Mouse (Mus musculus): ENCODE measurements around the gene Ppp1r15b. TPM values are rescaled to one million over a fixed set of nuclear protein-coding genes. Genes with fewer than 3 reads are reported as not detected.

The Ppp1r15b gene
- polyA plus RNA-seq (2021), result 44.2 TPM

GRCm38 (mm10) chr1:133130638-133131560, at the start of gene Ppp1r15b:
Gene Ppp1r15b, plus strand, starts transcription at chr1:133131143.
- ATAC-seq (peak; percentile 87), DNase-seq (ENCODE audit: low read depth, low spot score) (peak; percentile 94)
- ChIA-PET POLR2A (interaction anchor here (0.5 to 1.1 kb wide), 3 partner anchors 46 to 164 kb away, joined by 3 to 6 read pairs (median 3); no protein-coding TSS in a partner anchor), CTCF (no interaction called here)
- H3K27me3 ChIP-seq, result no peaks in the 10 kb centered on the region
- in situ Hi-C loops (cut with MboI; ENCODE audit: low pct_unique_long_range_greater_than_20kb), result no loop called here
- TF ChIP-seq CTCF (IDR thresholded peaks at IDR 0.05), result no peak

GRCm38 (mm10) chr1:133083003-133083546, 47.9 kb upstream of the Ppp1r15b start:
- ChIA-PET POLR2A (no interaction called here), CTCF (no interaction called here)
- ATAC-seq (no peak), DNase-seq (ENCODE audit: low read depth, low spot score) (no peak)
- no peaks in the 10 kb centered on the region for H3K27me3 ChIP-seq
- no peak for TF ChIP-seq CTCF (IDR thresholded peaks at IDR 0.05)
- in situ Hi-C loops (cut with MboI; ENCODE audit: low pct_unique_long_range_greater_than_20kb), result no loop called here

GRCm38 (mm10) chr1:133083942-133084625, 46.9 kb upstream of the Ppp1r15b start:
- no peak for DNase-seq (ENCODE audit: low read depth, low spot score)
- CTCF ChIA-PET, result interaction anchor here (1.2 to 1.7 kb wide), 2 partner anchors 17 to 27 kb away, joined by 3 to 5 read pairs; no protein-coding TSS in a partner anchor
- H3K27me3 ChIP-seq, result no peaks in the 10 kb centered on the region
- POLR2A ChIA-PET, result interaction anchor here (0.8 kb wide), 1 partner anchor 47 kb away, joined by 3 read pairs; the partner anchor contains the start of gene Ppp1r15b
- no peak for TF ChIP-seq CTCF (IDR thresholded peaks at IDR 0.05)
- ATAC-seq, result no peak
- in situ Hi-C loops (cut with MboI; ENCODE audit: low pct_unique_long_range_greater_than_20kb), result no loop called here

- CTCF ChIA-PET, result interaction anchor here (1.2 to 1.7 kb wide), 3 partner anchors 13 to 28 kb away, joined by 3 to 5 read pairs (median 4); no protein-coding TSS in a partner anchor
These were observed 46.1 kb upstream of the Ppp1r15b start for GRCm38 (mm10) chr1:133084708-133085416.

GRCm38 (mm10) chr1:133085417-133085742, 45.6 kb upstream of the Ppp1r15b start:
- POLR2A ChIA-PET, result no interaction called here
- TF ChIP-seq CTCF (IDR thresholded peaks at IDR 0.05), result no peak
- DNase-seq (ENCODE audit: low read depth, low spot score) (peak; percentile 33), ATAC-seq (no peak)
- in situ Hi-C loops (cut with MboI; ENCODE audit: low pct_unique_long_range_greater_than_20kb), result loop anchor here (5.0 kb wide), 1 partner anchor 43 kb away; no protein-coding TSS in a partner anchor
- H3K27me3 ChIP-seq, result no peaks in the 10 kb centered on the region
- CTCF ChIA-PET, result interaction anchor here (1.2 to 1.7 kb wide), 3 partner anchors 12 to 28 kb away, joined by 3 to 5 read pairs (median 4); no protein-coding TSS in a partner anchor

More at GRCm38 (mm10) chr1:133084708-133085416, 46.1 kb upstream of the Ppp1r15b start:
- no peak for TF ChIP-seq CTCF (IDR thresholded peaks at IDR 0.05)
- DNase-seq (ENCODE audit: low read depth, low spot score) (no peak), ATAC-seq (no peak)
- POLR2A ChIA-PET, result interaction anchor here (0.8 kb wide), 1 partner anchor 46 kb away, joined by 3 read pairs; the partner anchor contains the start of gene Ppp1r15b
- H3K27me3 ChIP-seq, result no peaks in the 10 kb centered on the region
- in situ Hi-C loops (cut with MboI; ENCODE audit: low pct_unique_long_range_greater_than_20kb), result loop anchor here (5.0 kb wide), 1 partner anchor 43 kb away; no protein-coding TSS in a partner anchor

GRCm38 (mm10) chr1:133086804-133087203, 44.1 kb upstream of the Ppp1r15b start:
- in situ Hi-C loops (cut with MboI; ENCODE audit: low pct_unique_long_range_greater_than_20kb), result loop anchor here (5.0 kb wide), 1 partner anchor 45 kb away; no protein-coding TSS in a partner anchor
- ChIA-PET CTCF (interaction anchor here (1.2 to 2.3 kb wide), 4 partner anchors 10 to 53 kb away, joined by 3 to 16 read pairs (median 4); no protein-coding TSS in a partner anchor), POLR2A (no interaction called here)
- no peak for TF ChIP-seq CTCF (IDR thresholded peaks at IDR 0.05)
- no peak for ATAC-seq
- DNase-seq (ENCODE audit: low read depth, low spot score), result no peak
- no peaks in the 10 kb centered on the region for H3K27me3 ChIP-seq

- no peaks in the 10 kb centered on the region for H3K27me3 ChIP-seq
- ChIA-PET POLR2A (no interaction called here), CTCF (interaction anchor here (0.6 to 2.3 kb wide), 12 partner anchors 10 to 215 kb away, joined by 3 to 16 read pairs (median 4); partner anchors contain the start of gene Pik3c2b)
- in situ Hi-C loops (cut with MboI; ENCODE audit: low pct_unique_long_range_greater_than_20kb), result loop anchor here (5.0 kb wide), 1 partner anchor 45 kb away; no protein-coding TSS in a partner anchor
- no peak for TF ChIP-seq CTCF (IDR thresholded peaks at IDR 0.05)
- ATAC-seq (peak; percentile 67), DNase-seq (ENCODE audit: low read depth, low spot score) (peak; percentile 24)
These were observed 43.6 kb upstream of the Ppp1r15b start for GRCm38 (mm10) chr1:133087206-133087905.

GRCm38 (mm10) chr1:133088196-133088595, 42.7 kb upstream of the Ppp1r15b start:
- no peaks in the 10 kb centered on the region for H3K27me3 ChIP-seq
- CTCF ChIA-PET, result interaction anchor here (1.0 to 2.3 kb wide), 11 partner anchors 9 to 215 kb away, joined by 3 to 16 read pairs (median 4); partner anchors contain the start of gene Pik3c2b
- no peak for TF ChIP-seq CTCF (IDR thresholded peaks at IDR 0.05)
- DNase-seq (ENCODE audit: low read depth, low spot score), result no peak
- POLR2A ChIA-PET, result no interaction called here
- in situ Hi-C loops (cut with MboI; ENCODE audit: low pct_unique_long_range_greater_than_20kb), result loop anchor here (5.0 kb wide), 1 partner anchor 46 kb away; no protein-coding TSS in a partner anchor
- ATAC-seq, result no peak

- DNase-seq (ENCODE audit: low read depth, low spot score), result no peak
- POLR2A ChIA-PET, result no interaction called here
- no peak for ATAC-seq
- CTCF ChIA-PET, result interaction anchor here (1.1 kb wide), 1 partner anchor 24 kb away, joined by 3 read pairs; no protein-coding TSS in a partner anchor
- no peaks in the 10 kb centered on the region for H3K27me3 ChIP-seq
- in situ Hi-C loops (cut with MboI; ENCODE audit: low pct_unique_long_range_greater_than_20kb), result loop anchor here (5.0 kb wide), 1 partner anchor 47 kb away; no protein-coding TSS in a partner anchor
- TF ChIP-seq CTCF (IDR thresholded peaks at IDR 0.05), result no peak
These were observed 41.5 kb upstream of the Ppp1r15b start for GRCm38 (mm10) chr1:133089415-133089814.
